Mouse (Mus musculus) cerebellum, adult (tissue): ENCODE data around the gene Diras2.

Experiments used
- ATAC-seq: cut with Nextera tagmentation; 2 replicates; pipeline ENCODE4 v1.9.2; 2017; ENCODE audit warnings: mild to moderate bottlenecking, moderate library complexity, mixed read lengths; ENCODE audit not compliant: insufficient number of reproducible peaks, low FRiP score, low TSS enrichment

The Diras2 gene

GRCm38 (mm10) chr13:52554722-52555121 is 23.6 kb upstream of the Diras2 start:
- ATAC-seq, result no peak

- ATAC-seq, result no peak
Measured at GRCm38 (mm10) chr13:52552822-52553477, 21.9 kb upstream of the Diras2 start.

DNA sequence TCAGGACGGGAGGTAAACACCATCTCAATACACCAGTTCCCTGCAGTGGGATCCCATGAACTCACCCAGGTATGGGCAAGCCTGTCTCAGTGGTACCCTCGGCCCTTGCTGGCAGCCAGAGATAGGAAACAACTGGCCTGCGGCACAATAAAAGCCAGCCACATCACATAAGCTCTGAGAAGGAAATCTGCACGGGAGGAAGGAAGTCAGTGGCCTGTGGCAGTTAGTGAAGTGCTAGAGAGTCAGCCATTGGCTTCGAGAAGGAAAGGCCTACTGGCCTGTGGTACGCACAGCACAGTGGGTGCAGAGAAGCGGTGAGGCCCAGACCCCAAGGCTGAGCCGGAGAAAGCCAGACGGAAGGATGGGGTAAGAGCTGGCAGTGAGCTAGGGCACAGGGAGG is 20.2 kb upstream of the Diras2 start:
- ATAC-seq, result no peak

GRCm38 (mm10) chr13:52550690-52551193 is 19.7 kb upstream of the Diras2 start:
- ATAC-seq, result no peak

DNA sequence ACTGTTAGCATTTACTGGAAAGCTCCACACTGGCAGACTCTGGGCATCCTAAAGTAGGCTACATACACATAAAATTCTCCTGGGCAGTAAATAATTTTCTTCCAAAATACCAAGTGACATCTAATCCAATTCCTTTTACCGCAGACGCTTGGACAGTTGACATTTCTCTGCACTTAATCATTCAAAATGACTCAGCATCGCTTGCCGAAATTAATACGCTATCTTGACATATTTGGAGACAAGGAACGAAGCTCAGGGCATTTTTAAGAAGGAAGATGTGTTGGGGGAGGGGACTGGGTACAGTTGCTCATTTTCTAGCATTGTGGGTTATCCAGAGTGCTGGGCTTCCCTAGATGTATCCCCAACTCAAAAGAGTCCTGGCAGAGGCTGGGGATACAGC is 15.2 kb upstream of the Diras2 start:
- ATAC-seq, result no peak

- no peak for ATAC-seq
Measured at GRCm38 (mm10) chr13:52542636-52543035, 11.6 kb upstream of the Diras2 start.

DNA sequence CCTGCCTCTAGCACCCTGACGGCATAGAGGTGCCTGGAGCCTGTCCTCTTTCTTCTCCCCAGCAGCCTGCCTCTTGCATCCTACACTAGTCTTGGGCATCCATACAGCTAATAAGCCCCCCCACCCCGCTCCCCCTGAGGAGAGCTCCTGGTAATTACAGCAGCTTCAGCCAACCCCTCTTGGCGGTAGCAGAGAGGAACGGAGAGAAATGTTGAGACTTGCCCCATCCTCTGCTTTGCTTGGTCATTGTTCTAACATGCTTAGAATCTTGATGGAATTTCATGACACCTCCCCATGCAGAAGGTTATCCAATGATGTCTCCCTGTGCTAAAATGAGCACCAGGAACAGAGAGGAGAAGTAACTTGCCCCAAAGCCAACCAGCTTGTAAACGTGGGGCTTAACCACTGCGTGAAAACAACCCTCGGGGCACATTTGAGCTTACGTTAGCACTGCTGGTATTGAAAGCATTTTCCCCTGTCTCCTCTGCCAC is 11.0 kb upstream of the Diras2 start:
- no peak for ATAC-seq

DNA sequence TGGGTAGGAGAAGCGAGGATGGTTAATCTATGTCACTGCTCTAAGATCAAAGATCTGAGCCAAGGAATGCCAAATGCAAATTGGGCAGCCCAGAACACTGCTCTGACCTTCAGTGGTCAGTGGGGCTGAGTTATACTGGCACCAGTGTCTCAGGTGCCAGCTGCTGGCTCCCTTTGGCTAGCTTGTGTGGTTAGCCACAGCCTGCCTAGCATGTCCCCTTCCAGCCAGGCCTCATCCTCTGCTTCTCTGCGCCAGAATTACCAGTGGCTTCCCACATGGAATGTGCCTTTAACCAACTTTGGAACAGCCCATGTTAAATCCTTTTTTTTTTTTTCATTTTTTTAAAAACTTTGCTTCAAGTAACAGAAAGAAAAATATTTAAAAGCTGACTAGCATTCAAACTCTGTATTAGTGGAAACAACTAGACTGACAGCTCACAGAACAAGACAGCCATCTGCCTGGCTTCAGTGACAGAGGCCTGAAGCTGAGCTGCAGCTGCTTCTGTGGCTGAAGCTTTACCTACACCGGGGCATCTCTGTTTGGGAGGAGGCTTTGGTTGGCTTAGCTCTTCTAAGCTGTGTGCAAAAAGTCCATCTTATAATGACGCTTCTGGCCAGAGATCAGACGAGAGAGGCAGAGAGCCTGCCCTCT is 10.4 kb upstream of the Diras2 start:
- no peak for ATAC-seq

- no peak for ATAC-seq
Measured at GRCm38 (mm10) chr13:52539461-52539860, 8.4 kb upstream of the Diras2 start.

GRCm38 (mm10) chr13:52538588-52539116 is 7.6 kb upstream of the Diras2 start:
- no peak for ATAC-seq

DNA sequence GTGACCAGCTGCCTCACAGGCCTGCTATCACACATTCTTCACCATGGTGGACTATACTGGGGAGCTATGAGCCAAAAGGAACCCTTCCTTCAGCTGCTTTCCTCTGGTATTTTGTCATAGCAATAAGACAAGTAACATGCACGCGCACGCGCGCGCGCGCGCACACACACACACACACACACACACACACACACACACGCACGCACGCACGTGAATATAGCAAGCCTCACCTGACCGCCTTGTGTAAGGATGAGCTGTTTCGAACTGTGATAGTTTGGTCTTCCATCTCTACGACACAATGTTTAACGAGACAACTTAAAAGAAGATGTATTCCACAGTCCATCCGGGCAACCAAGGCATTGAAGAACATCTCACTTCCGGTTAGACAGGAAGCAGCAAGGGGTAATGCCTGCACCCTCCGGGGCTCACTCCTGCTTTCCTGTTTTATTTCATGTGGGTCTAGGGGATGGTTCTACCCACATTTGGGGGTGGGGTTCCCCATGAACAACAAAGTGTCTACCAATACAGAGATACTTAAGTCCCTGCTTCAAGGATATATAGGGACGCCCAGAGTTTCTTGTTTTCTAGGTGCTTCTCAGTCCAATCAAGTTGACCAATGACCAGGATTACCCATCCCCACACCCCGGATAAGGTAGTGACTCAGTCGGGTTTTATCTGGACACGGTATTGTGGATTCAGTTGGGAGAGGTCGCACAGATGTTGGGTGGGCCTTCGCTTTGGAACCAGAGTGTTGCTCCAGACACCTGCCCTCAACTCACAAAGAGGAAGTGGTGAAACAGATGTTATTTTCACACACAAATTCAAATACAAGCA is 6.9 kb upstream of the Diras2 start:
- no peak for ATAC-seq

- ATAC-seq, result peak; percentile 50; the same call in 1 of the 2 replicates
Measured at GRCm38 (mm10) chr13:52535542-52535941, 4.5 kb upstream of the Diras2 start.

GRCm38 (mm10) chr13:52533644-52534043 is 2.6 kb upstream of the Diras2 start:
- ATAC-seq, result no peak

- ATAC-seq, result peak; percentile 96
Measured at GRCm38 (mm10) chr13:52530008-52530945, 802 bp downstream of the Diras2 start.

DNA sequence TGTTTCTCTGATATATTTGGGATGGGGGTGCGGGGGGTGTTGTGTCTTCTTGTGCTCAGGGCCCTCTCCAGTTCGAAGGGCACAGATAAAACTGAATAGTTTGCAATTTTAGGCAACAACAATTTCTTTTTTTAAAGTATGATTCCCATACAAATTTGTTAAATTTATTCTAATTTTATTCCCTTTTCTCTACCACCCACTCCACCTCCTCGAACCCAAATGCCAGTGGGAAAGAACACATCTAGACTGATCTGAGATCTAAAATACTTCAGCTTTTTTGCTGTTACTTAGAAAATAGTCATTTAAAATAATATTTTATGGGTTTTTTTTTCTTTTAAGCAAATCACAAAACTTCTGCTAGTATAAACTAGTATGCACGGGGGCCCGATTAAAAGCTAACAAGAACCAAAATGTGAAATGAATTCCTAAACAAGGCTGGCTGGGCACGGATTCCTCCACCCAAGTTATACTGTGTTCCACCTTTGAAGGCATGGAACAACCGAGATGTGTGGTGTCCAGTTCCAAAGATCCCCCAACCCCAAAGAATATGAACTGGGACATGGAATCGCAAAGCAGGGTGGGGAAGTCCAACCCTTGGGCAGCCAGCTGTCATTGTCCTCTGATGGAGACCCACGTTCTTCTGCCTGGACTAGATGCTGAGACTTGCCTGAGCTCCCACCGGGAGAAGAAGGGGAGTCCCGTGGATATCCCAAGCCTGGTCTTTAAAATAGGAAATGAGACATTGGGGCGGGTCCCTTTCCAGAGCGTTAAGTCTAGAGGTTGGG is 1.7 kb downstream of the Diras2 start:
- ATAC-seq, result no peak

DNA sequence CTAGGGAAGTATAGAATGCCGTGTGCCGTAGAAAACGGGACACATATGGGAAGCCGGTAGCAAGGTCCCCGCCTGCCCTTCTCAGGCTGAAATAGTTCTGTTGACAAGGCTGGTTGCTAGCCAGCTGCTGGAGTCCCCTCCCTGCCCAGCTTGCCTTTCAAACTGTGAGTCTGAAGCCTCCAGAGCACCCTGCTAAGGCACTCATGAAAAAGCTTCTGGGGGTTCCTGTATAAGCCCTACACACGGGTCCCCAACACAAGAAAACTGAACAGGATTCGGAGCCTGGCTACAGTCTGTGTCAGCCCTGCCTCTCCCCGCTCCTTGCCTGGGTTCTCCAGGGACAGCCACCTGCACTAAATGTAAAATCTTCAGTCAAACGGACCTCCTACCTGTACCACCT is 2.3 kb downstream of the Diras2 start:
- ATAC-seq, result no peak

DNA sequence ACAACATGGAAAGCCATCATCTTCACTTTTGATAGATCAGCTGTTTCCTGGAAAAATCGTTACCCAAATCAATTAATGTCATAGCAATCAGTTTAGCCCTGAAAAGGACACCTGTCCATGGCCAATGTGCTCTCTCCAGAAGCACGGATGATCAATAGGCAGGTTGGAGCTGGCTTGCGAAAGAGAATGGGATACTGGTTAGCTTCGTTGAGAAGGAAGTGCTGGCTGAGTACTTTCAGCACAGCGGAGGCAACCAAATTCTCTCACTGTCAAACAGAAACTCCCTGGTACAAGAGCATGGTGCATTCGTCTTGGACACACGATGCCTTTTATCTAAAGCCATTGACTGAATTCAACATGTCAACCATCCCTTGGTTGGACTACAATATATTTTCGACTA is 2.8 kb downstream of the Diras2 start:
- no peak for ATAC-seq

- no peak for ATAC-seq
Measured at GRCm38 (mm10) chr13:52526249-52527035, 4.6 kb downstream of the Diras2 start.
